Mouse (Mus musculus): Measurements from ENCODE around the gene Foxn3. TPM values are rescaled to one million over a fixed set of nuclear protein-coding genes. Genes with fewer than 3 reads are reported as not detected.

The Foxn3 gene
- total RNA-seq, 2 experiments from 2014 or later = 50.0 to 56.6 TPM

DNA sequence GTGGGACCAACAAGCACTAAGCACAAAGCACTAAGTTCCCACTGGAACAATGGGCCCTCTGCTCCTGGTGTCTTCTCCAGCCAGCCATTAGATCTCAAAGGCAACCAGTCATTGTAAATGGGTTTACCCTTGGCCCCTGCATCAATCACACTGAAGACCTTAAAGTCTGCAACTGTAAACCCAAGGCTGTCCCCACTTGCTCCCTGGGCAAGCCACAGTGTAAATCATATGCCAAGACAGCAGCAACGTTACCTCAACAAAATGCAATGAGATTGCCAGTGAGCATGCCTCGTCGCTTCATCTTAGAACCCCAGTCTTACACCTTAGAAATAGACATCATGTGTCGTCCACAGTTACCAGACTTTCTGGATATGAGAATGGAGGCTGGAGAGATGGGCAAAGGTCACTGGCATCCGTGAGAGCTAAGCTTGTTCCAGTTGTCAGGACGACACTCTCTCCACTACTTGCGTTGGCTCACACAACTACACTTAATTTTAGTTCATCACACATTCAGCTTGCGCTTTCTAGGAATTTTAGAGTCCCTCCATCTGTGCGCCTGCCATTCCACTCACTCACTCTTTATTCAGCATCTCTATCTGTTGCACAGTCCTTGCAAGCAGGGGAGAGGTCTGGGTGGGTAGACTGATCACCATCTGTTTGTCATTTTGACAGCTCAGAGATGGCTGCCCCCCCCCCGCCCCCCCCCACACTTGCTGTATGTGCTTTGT lies 89.8 kb downstream of the Foxn3 start:
- no peak for DNase-seq (ENCODE audit: extremely low spot score in 1 of 2, low spot score in 1 of 2)

DNA sequence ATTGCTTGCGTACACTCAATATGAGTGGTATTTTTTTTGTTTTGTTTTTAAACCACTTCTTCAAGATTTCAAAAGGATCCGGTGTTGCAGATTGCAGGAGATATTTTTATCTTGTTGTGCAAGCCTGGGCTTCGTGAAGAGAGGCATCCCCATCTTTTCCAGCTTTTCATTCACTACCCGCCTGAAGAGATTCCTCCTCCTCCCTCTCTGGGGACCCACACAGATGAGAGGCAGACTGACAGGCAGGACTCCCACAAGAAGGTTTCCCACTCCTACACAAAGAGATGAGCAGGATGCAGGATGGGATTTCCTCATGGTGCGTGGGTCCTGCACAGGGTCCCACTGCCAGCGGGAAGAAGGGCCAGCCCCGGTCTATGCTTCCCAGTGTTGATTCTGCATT lies 92.0 kb downstream of the Foxn3 start:
- DNase-seq (ENCODE audit: extremely low spot score in 1 of 2, low spot score in 1 of 2) = no peak

DNA sequence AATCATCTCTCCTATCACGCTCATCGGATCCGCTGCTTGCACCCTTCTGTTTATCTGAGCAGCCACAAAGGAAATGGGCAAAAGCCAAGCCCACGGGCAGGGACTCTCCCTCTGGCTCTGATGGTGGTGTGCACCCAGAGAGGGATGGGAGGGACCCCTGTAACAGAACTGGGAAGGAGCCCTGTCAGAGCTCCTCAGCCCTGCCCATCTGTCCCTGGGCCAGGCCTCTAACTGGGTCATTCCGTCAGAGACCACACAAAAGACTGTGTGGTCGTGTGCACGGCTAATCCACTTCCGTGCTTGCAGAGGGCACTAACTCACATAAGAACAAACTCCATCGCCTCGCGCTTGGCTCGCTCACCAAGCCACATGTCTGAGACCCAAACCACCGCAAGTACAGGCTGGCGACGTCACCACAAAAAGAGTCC lies 95.5 kb downstream of the Foxn3 start:
- no peak for DNase-seq (ENCODE audit: extremely low spot score in 1 of 2, low spot score in 1 of 2)

DNA sequence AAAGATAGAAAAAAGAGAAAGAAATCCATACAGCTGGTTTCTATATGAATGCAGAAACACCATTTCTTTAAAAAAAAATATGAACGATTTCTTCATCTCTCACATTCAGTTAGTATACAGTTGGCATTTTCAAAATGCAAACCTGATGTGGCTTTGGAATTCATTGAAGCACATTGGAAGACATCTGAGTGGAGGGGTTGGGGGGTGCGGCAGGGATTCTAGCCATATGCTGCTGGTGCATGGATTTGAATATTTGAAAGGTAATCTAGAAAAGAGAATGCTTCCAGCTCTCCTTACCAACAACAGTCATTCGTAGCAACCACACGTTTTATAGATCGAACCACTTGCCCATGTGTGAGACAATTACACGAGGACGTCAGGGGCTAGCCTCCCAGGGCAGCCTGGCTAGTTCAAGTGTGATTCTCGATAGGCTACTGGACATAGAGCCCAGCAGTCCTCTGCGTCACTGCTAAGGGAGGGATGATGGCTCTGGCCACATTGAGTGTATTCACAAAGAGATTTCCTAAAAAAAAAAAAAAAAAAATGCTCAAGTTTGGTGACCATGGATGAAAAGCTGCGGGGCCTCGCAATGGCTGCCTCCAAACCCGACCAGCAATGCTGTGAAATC lies 96.0 kb downstream of the Foxn3 start:
- DNase-seq (ENCODE audit: extremely low spot score in 1 of 2, low spot score in 1 of 2) = no peak

DNA sequence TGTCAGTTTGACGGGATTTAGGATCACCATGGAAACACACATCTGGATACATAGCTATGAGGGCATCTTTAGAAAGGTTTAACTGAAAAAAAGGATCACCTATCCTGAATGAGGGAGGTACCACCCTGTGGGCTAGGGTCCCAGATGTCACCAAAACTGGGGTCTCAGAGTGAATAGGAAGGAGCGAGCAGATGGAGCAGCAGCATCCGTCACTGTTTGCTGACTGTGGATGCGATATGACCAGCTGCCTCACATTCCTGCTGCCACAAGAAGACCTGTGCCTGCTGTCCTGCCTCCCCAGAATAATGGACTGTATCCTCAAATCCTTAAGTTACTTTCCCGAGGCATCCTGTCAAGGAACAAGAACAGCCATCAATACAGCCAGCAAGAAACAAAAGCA lies 97.0 kb downstream of the Foxn3 start:
- DNase-seq (ENCODE audit: extremely low spot score in 1 of 2, low spot score in 1 of 2) = no peak

DNA sequence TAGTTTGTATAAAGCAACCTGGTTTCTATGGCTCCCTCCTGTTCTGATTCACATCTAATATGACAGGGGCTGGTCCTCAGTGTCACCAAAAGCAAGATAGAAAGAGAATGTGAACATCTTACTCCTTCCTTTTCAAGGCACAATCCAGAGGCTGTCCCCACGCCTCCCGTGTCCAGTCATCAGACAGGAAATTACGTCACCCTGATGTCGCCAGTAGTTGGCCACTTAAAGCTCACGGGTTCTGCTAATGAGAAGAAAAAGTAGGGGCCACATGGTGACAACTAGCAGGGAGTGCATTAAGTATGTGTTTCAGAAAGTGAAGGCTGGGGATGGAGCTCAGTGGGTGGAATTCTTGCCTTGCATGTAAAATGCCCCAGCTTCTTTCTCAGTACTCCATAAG lies 99.1 kb downstream of the Foxn3 start:
- no peak for DNase-seq (ENCODE audit: extremely low spot score in 1 of 2, low spot score in 1 of 2)

DNA sequence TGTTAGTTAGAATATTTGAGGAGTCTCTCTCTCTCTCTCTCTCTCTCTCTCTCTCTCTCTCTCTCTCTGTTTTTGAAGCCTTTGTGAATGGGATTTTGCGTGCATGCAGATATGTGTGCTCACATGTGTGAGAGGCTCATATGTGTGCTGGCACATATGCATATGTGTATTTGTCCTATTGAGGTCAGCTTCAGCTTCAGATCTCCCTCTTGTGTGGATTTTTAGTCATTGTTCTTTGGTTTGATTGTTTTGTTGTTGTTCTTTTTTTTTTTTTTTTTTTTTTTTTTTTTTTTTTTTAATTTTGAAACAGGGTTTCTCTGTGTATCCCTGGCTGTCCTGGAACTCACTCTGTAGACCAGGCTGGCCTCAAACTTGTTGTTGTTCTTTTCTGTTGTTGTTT lies 100.5 kb downstream of the Foxn3 start:
- DNase-seq (ENCODE audit: extremely low spot score in 1 of 2, low spot score in 1 of 2) = no peak

DNA sequence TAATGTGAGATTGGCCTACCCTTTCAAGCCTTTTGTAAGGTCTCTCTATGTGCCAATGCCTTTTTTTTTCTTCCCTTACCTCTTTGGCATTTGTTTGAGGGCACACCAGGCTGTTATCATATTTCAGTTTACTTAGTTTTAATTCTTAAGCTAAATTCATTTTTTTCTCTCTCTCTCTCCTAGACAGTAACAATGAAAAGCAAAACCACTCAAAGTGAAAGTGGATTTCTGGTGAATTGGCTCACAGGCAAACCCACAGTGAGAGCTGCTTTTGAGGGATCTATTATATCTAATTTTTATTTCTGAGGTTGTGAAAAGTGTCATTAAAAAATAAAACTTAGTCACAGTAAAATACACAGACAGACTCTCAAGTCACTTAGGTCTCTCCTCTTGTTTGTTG lies 101.1 kb downstream of the Foxn3 start:
- no peak for DNase-seq (ENCODE audit: extremely low spot score in 1 of 2, low spot score in 1 of 2)

DNA sequence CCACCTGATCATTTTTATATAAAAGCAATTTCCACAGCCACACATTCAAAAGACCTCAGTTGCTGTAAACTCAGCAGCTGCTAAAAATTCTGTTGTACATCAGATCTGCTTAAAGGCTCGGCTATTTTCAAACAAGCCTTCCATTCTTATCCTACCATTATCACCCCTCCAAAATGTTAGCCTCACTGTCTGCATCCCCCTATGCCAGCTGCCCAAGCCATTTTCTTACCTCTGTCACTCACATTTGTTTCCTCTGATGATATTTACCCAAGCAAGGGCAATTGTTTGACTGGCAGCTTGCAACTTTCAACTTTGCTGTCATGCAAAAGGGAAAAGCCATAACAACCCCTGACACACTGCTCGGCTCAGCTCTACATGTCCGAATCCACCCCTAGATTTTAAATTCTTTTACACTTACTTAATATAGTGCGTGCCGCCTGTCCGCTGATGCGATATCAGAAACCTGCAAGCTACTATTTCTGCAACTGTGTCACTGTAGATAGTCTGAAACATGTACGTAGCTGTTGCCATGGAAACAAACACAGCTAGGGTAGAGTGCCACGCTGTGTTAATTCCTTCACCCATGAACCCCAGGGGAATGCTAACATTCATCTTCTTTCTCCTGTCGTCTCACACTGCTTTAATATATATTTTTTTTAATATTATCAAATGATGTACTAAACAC lies 105.7 kb downstream of the Foxn3 start:
- DNase-seq (ENCODE audit: extremely low spot score in 1 of 2, low spot score in 1 of 2) = no peak

DNA sequence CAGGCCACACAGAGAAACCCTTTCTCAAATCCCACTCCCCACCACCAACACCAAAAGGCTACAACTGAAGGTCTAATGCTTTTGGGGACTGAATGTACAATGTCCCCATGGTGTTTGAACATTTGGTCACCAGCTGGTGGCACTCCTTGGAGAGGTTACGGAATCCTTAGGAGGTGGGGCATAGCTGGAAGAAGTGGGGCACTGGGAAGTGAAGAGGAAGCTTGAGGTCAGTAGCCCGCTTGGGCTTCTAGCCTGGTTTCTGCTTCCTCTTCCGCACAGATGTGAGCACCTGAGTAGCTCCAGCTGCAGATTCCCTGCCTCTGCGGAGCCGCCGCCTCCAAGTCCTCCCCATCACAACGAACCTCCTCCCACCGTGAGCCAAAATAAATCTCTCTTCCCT lies 107.8 kb downstream of the Foxn3 start:
- no peak for DNase-seq (ENCODE audit: extremely low spot score in 1 of 2, low spot score in 1 of 2)

DNA sequence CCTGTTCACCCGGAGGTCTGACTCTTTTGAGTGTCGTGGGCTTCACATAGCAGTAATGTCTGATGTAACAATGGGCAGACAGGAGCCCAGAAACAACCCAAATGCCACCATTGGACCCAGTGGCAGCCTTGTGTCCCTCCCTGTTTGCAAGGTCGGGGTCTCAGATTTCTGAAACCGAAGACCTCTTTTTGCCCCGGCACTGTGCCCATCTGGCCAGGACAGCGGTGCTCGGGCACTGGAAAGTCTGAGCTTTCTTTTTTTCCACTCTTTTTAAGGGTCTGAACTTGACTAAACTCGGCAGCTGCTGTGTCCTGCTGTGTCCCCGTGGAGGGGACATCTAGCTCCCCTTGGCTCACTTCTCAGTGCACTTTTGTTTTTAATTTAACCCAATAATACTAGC lies 109.0 kb downstream of the Foxn3 start:
- no peak for DNase-seq (ENCODE audit: extremely low spot score in 1 of 2, low spot score in 1 of 2)

DNA sequence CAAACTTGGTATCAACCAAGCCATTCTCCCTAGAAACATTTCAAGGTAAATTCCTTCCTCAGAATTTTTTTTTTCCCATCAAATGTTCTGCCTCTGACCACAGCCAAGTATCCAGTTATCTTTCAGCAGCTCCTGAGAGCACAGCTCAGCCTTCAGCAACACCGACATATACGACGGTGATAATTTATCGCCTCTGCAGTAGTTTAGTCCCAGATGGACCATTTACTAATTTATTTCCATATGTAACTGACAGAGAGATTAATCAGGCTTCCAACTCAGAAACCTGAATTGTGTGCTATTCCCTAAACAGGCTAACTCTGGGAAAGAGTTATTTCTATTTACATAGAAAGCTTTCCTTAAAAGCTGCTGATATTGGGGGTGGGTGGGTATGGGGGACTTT lies 109.6 kb downstream of the Foxn3 start:
- no peak for DNase-seq (ENCODE audit: extremely low spot score in 1 of 2, low spot score in 1 of 2)

DNA sequence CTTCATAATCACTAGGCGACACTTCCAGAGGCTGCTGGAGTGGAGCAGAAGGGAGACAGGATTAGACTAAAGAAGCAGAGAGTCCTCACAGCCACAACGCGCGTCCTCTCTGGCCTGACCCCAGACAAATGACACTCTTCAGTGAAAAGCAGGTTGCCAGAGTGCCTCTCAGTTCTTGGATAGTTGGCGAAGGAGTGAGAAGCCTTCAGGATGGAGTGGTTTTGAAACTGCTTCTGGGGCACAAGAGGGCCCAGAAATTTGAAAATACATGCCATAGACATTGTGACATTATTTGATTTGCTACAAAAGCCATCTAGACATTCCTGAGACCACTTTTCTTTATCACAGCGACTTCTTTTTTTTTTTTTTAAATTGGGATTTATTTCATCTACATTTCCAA lies 113.3 kb downstream of the Foxn3 start:
- no peak for DNase-seq (ENCODE audit: extremely low spot score in 1 of 2, low spot score in 1 of 2)

DNA sequence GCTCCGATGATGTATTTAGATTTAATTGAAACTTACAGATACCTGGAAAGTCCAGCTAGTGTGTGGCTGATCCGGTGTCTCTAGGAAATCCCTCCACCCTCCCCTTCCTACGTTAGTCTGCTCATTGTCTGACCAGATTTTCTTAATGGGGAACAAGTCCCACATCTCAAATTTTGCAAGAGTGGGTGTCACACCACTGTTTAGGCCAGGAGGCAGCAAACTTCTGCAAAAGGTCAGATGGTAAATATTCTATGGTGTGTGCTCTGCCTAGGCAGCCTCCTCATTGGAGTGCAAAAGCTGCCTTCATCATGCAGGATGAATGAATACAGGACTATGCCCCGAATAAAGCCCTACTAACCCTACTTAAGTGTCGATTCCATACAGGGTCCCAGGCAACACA lies 115.6 kb downstream of the Foxn3 start:
- DNase-seq (ENCODE audit: extremely low spot score in 1 of 2, low spot score in 1 of 2) = no peak

DNA sequence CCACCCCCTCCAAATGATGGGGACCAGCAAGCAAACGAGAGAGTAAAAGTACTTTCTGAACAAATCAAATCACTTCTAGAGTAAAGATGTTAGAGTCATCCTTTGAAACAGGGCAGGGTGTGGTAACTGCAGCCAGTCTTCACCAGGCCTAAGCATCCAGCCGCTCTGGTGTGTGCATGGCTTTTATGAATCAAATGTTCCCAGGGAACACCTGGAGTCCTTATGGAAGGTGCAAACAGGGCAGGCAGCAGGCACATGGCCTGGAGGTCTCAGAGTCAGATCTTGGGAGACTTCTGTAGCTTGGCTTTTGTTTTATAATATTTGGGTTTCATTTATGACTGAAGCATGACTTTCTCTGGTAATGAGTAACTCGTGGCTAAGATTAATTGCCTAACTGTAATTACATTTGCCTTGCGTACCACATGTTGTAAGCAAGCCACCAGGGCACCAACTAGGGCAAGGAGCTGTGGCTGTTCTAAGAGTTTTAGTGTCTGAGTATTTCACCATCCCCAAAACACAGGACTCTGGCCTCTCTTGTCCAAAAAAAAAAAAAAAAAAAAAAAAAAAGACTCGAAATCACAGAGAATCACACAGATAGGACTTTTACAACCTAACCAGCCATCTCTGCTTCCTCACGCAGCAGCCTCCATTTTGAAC lies 118.2 kb downstream of the Foxn3 start:
- no peak for DNase-seq (ENCODE audit: extremely low spot score in 1 of 2, low spot score in 1 of 2)

DNA sequence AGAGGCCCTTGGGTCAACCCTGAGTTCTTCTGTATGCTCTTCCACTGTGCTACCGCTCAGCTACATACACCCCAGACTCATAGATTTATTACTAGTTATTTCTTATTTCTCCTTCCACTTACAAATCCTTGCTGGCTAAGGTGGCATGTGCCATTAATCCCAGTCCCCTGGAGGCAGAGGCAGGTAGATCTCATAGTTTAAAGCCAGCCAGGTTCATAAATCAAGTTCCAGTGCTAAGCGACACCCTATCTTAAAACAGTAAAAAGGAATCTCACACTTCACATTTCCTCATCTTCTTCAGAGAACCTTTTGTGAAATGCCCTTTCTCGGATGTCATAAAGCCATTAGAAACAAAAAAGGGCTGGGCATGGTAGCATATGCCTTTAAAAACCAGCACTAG lies 120.6 kb downstream of the Foxn3 start:
- no peak for DNase-seq (ENCODE audit: extremely low spot score in 1 of 2, low spot score in 1 of 2)

DNA sequence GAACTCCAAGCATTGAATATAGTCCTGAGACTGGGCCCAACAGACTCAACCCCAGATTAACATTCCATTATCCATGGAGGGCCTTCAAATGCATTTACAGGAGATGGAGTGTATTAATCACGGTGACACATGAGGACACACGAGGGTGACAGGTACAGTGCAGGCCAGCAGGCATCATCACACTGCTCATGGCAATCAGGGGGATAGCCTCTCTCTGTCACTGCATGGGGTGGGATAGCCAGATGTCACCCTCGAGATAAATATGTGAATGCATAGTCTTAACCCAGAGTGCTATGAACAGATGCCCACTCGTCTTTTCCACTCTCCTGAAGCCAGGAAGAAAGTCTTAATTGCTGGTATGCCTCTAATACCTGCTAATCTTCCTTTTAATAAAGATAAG lies 122.4 kb downstream of the Foxn3 start:
- no peak for DNase-seq (ENCODE audit: extremely low spot score in 1 of 2, low spot score in 1 of 2)

DNA sequence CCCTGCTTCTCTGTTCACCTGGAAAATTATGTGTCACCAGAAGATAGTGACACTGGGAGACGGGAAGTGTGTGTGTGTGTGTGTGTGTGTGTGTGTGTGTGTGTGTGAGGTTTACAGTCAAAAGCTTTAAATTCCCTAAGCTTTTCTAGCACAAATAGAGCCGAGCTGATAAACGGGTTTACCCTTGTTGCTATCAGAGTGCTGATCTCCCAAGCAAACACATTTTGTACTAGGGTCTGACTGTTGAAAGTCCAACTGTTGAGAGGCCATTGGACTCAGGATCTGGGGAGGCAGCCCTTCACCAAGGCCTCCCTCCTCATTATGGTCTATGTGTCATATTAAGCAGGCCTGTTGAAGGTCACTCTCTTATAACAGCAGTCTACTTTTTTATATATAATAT lies 123.4 kb downstream of the Foxn3 start:
- DNase-seq (ENCODE audit: extremely low spot score in 1 of 2, low spot score in 1 of 2) = no peak

DNA sequence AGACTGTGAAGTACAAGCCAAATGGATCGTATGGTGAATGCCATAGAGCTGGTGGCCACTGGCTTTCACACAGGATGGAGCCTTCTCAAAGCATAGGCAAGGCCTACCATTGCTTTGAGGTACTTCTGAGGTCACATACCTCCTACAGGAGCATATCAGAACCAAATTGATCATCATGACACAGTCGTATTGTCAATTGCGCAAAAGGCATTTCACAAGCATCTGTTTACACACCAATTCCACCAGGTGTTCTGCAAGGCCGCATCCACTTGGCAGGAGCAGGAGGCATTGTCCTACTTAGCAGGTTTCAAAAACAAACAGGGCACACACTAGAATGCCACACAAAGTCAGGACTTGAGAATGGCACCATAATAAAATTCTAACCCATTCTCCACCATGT lies 128.2 kb downstream of the Foxn3 start:
- no peak for DNase-seq (ENCODE audit: extremely low spot score in 1 of 2, low spot score in 1 of 2)

DNA sequence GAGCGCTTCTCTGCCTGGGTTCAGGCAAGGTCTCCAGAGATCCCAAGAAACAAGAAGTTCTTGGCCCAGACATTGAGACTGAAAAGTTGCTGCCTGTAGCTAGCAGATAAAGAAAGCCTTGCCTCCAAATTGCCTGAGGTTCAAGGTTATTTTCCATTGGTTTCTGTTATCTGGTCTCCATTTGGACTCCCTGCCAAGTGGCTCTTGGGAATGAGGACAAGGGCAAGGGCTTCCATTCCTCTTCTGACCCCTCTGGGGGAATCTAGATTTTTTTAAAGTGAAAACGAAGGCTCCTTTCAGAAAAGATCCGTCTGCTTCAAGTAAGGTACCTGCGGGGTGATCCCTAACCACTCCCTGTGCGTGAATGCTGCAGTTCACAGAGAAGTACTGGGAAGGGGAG lies 130.0 kb downstream of the Foxn3 start:
- no peak for DNase-seq (ENCODE audit: extremely low spot score in 1 of 2, low spot score in 1 of 2)

DNA sequence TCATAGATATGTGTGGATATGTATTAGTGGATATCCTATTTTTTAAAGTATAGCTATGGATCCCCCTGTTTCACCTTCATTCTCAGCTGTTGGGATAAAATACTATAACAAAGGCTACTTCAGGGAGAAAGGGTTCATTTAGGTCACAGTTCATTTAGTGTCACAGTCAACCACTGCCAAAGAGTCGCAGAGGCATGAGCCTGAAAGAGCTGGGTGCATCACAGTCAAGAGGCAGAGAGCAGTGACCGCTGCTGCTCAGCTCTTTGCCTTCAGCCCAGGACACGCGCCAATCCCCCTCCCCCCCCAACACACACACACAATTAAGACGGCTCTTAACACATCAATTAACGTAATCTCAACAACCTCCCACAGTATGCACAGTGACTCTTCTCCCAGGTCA lies 131.8 kb downstream of the Foxn3 start:
- no peak for DNase-seq (ENCODE audit: extremely low spot score in 1 of 2, low spot score in 1 of 2)
